Mouse (Mus musculus) heart, embryonic 11.5 days (tissue): ENCODE results near the gene D130043K22Rik. TPM values are rescaled to one million over a fixed set of nuclear protein-coding genes. Genes with fewer than 3 reads are reported as not detected.

ENCODE experiments used
- ATAC-seq: fragments of 200-750 bp; cut with Nextera tagmentation; replicated peaks from 2 replicates; pipeline ENCODE4 v1.8.0; 2017; ENCODE audit warnings: moderate library complexity; ENCODE audit not compliant: insufficient number of reproducible peaks, low FRiP score, low TSS enrichment
- H3K27ac ChIP-seq: fragments of 300-500 bp; sonication (generic); 2 replicates; pipeline ENCODE4 v1.5.1; 2014; ENCODE audit warnings: mild to moderate bottlenecking, low read depth, low read length
- H3K27me3 ChIP-seq: fragments of 300-500 bp; sonication (generic); 2 replicates; pipeline ENCODE4 v1.6.1; 2014; ENCODE audit warnings: mild to moderate bottlenecking, low read length, mixed read lengths; ENCODE audit not compliant: control insufficient read depth, insufficient read depth
- H3K36me3 ChIP-seq: fragments of 300-500 bp; sonication (generic); 2 replicates; pipeline ENCODE4 v1.6.1; 2014; ENCODE audit warnings: mild to moderate bottlenecking, low read length, moderate library complexity, mixed read lengths; ENCODE audit not compliant: control insufficient read depth, insufficient read depth
- H3K4me1 ChIP-seq: fragments of 300-500 bp; sonication (generic); 2 replicates; pipeline ENCODE4 v1.6.1; 2014; ENCODE audit warnings: low read length; ENCODE audit not compliant: control insufficient read depth, insufficient read depth
- H3K4me2 ChIP-seq: fragments of 300-500 bp; sonication (generic); 2 replicates; pipeline ENCODE4 v1.6.1; 2014; ENCODE audit warnings: mild to moderate bottlenecking, moderate library complexity
- H3K4me3 ChIP-seq: fragments of 300-500 bp; sonication (generic); 2 replicates; pipeline ENCODE4 v1.5.1; 2014; ENCODE audit warnings: low read depth, low read length
- H3K9ac ChIP-seq: fragments of 300-500 bp; sonication (generic); 2 replicates; pipeline ENCODE4 v1.6.1; 2014; ENCODE audit warnings: mild to moderate bottlenecking, low read depth, low read length, moderate library complexity
- H3K9me3 ChIP-seq: fragments of 300-500 bp; sonication (generic); replicated peaks from 2 replicates; pipeline ENCODE4 v1.6.1; 2016; ENCODE audit warnings: low read length; ENCODE audit not compliant: control insufficient read depth
- WGBS: fragments of 180-500 bp; shearing (Covaris S2); extraction: QIAGEN DNeasy Blood & Tissue Kit; methylation state at CpG from one replicate; pipeline ENCODE4 v1.1.7; 2014; ENCODE audit not compliant: insufficient replicate concordance; 5-methylcytosine and 5-hydroxymethylcytosine counted together
- polyA plus RNA-seq: library from polyadenylated mRNA; unstranded; fragments of >200 nt; fragmentation: Nextera tagmentation; extraction: Ambion mirVana; gene quantifications from 2 replicates; pipeline ENCODE4 v1.2.1, GENCODE M21; 2014

D130043K22Rik gene
- polyA plus RNA-seq, 1 experiment from 2014 or later, result not detected

DNA sequence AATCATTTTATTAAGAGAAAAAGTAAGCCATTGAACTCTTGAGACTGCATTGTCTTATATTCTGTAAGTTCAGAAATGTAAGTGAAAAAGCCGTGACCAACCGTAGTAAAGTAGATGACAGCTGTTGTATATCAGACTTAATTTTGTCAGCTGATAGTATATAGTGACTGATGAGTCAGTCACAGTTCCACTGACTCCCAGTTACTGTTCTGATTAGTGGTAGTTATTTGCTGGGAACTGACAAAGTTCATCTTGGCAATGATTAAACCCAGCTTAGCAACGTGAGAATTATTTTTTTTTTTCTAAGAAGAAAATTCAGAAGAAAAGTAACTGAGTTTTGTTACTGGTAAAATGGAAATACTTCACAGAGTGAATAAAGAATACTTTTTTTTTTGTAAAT lies 3.2 kb upstream of the D130043K22Rik start:
- H3K27me3 ChIP-seq, result no peaks in the 10 kb centered on the region
- H3K9ac ChIP-seq, result no peak overlapping the region
- no peak overlapping the region for H3K27ac ChIP-seq
- H3K4me1 ChIP-seq, result peaks cover 6% of the 10 kb centered on the region
- no peaks in the 10 kb centered on the region for H3K9me3 ChIP-seq
- no peak for ATAC-seq
- H3K4me2 ChIP-seq, result no peak overlapping the region
- 77% methylated on average over 3 of the region's 3 CpGs for WGBS
- H3K4me3 ChIP-seq, result no peak overlapping the region
- peaks cover under 1% of the 10 kb centered on the region; the same call in 1 of the 2 replicates for H3K36me3 ChIP-seq

DNA sequence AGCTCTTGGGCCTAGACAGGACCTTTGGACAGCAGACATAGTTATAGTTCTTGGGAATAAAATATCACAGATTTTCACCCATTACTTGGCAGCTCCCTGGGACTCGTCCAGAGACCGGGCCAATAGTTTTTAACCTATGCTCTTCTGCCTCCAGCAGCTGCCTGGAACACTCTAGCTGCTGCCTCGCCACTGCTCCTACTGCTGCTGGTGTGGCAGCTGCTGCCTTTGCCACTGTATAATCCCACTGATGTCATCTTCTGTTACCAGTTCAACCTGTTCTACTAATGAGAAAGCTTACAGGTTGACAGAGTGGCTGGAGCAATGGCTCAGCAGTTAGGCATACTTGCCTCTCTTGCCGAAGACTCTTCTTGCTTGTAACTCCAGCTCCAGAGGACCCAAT lies 4.4 kb downstream of the D130043K22Rik start:
- no peak overlapping the region for H3K27ac ChIP-seq
- peaks cover 6% of the 10 kb centered on the region for H3K4me1 ChIP-seq
- H3K36me3 ChIP-seq, result no peaks in the 10 kb centered on the region
- H3K4me2 ChIP-seq, result no peak overlapping the region
- H3K9me3 ChIP-seq, result no peaks in the 10 kb centered on the region
- H3K4me3 ChIP-seq, result no peak overlapping the region
- 81% methylated on average over 4 of the region's 4 CpGs for WGBS
- no peak overlapping the region for H3K9ac ChIP-seq
- no peak for ATAC-seq
- no peaks in the 10 kb centered on the region for H3K27me3 ChIP-seq

DNA sequence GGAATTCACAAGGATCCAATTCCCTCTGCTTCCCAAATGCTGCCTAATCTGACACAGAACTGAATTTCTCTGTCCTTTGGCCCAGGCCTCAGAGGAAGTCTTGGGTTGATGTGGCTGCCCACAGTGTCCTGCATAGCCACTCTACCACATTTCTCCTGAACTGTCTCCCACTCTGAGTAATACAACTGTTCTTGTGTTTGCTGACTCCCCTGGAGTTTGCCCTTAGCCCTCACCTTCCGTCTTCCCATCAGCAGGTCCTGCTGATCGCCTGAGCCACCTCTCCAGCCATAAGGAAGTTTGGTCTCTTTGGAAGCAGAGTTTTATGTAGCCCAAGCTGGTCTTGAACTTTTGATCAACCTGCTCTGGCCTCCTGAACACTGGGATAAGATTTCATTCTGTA lies 7.1 kb downstream of the D130043K22Rik start:
- no peak overlapping the region for H3K9ac ChIP-seq
- H3K36me3 ChIP-seq, result no peaks in the 10 kb centered on the region
- no peak overlapping the region for H3K27ac ChIP-seq
- WGBS, result 70% methylated on average over 2 of the region's 2 CpGs
- ATAC-seq, result no peak
- H3K4me3 ChIP-seq, result no peak overlapping the region
- no peaks in the 10 kb centered on the region for H3K9me3 ChIP-seq
- H3K27me3 ChIP-seq, result no peaks in the 10 kb centered on the region
- H3K4me1 ChIP-seq, result no peaks in the 10 kb centered on the region
- no peak overlapping the region for H3K4me2 ChIP-seq

DNA sequence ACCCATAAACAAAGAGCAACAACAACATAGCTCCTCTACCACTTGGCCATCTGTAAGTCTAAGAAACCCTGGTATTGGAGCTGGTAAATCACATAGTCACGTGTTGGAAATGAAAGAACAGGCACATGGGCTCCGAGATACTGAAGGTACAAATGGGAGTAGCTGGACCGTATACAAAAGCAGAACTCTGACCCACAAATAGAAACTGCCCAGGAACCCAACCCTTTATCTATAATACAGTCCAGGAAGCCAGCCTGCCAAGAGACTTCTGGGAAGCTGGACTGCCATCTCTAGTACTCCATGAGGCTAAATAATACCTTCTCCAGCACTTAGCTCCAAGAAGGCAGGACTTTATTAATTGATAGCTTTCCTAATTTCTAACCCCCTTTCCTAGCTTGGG lies 7.6 kb downstream of the D130043K22Rik start:
- H3K9me3 ChIP-seq, result no peaks in the 10 kb centered on the region
- ATAC-seq, result no peak
- H3K27me3 ChIP-seq, result no peaks in the 10 kb centered on the region
- H3K27ac ChIP-seq, result no peak overlapping the region
- H3K4me1 ChIP-seq, result no peaks in the 10 kb centered on the region
- no peak overlapping the region for H3K9ac ChIP-seq
- H3K4me2 ChIP-seq, result no peak overlapping the region
- H3K36me3 ChIP-seq, result no peaks in the 10 kb centered on the region
- no peak overlapping the region for H3K4me3 ChIP-seq
- 59% methylated on average over 3 of the region's 3 CpGs for WGBS

DNA sequence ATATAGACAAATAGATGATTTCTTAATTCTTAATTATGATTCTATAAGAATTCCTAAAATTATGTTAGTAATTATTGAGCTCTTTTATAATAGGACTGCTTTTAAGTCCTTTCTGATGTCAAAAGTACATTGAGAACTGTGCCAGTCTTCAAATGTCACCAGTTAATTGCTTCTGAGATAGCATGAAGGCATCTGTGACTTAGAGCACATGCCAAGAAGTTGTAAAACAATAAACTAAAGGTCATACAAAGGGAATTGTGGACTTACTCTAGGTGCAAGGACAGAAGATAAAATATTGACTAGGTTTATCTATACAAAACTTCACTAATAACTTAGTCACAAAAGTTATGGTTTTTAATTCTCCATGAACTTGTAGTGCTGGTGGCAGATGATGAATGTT lies 14.2 kb downstream of the D130043K22Rik start:
- no peak for ATAC-seq

DNA sequence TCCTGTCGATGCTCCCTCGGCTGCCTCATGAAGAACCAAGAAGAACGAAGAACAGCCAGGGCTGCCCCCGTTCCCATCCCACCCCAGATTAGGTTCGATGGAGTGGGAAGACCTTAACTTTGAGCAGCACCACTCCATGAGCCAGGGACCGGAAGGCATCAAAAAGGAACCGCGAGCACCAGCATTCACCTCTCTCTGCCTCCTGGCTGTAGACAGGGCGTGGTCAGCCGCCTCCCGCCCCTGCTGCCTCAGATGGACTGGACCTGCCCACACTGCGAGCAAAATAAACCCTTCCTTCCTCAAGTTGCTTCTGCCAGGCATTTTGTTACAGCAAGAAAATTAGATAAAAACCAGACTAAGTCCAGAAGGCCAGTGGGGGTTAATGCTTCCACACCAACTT lies 16.1 kb downstream of the D130043K22Rik start:
- Histone ChIP-seq H3K4me1 (no peaks in the 10 kb centered on the region), H3K4me2 (no peak overlapping the region), H3K36me3 (no peaks in the 10 kb centered on the region), H3K27me3 (no peaks in the 10 kb centered on the region), H3K9ac (no peak overlapping the region), H3K27ac (no peak overlapping the region), H3K9me3 (no peaks in the 10 kb centered on the region), H3K4me3 (no peak overlapping the region)
- no peak for ATAC-seq
- 66% methylated on average over 12 of the region's 12 CpGs for WGBS

More for the DNA sequence above, 14.2 kb downstream of the D130043K22Rik start:
- no peaks in the 10 kb centered on the region for H3K9me3 ChIP-seq
- H3K4me1 ChIP-seq, result no peaks in the 10 kb centered on the region
- H3K4me3 ChIP-seq, result no peak overlapping the region
- no peak overlapping the region for H3K9ac ChIP-seq
- H3K27me3 ChIP-seq, result no peaks in the 10 kb centered on the region
- no peak overlapping the region for H3K4me2 ChIP-seq
- no peaks in the 10 kb centered on the region for H3K36me3 ChIP-seq
- no peak overlapping the region for H3K27ac ChIP-seq

DNA sequence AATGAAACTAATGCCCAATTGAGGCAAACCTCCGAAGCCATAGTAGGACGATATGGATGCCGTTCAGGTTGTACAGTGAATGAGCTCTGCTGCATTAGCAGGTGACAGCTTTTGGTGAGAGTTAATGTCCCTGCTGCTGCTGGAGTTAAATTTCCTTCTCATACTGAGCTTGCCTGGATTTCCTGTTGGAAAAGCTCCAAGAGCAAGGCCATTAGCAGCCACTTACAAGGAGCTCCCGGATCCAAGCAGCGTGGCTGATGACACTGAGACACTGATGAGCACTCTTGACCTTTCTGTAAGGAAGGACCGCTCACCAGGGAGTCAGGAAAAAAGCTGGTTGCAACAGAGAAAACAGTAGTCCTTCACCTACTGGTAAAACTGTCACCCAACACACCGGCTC lies 17.1 kb downstream of the D130043K22Rik start:
- H3K36me3 ChIP-seq, result no peaks in the 10 kb centered on the region
- no peak overlapping the region for H3K9ac ChIP-seq
- 76% methylated on average over 7 of the region's 7 CpGs for WGBS
- H3K4me3 ChIP-seq, result no peak overlapping the region
- H3K27me3 ChIP-seq, result no peaks in the 10 kb centered on the region
- no peak overlapping the region for H3K27ac ChIP-seq
- H3K4me2 ChIP-seq, result no peak overlapping the region
- no peaks in the 10 kb centered on the region for H3K4me1 ChIP-seq
- no peak for ATAC-seq
- H3K9me3 ChIP-seq, result no peaks in the 10 kb centered on the region

DNA sequence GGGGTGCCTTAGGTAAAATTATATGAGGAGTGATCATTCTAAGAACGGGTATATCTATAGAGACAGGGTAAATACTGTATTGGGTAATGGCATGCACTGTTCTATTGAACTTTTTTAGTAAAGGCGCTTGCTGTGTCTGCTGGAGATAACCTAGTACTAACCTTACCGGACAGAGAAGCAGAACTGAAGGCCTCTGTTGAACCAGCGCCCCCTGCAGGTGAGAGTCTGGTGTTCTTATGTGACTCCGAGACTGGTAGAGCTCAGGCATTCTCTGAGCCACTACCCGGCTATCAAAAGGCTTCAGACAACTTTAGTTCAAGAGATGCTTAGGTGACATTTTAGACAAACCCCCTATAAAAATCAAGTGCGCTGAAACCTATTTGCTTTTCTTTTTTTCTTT lies 17.6 kb downstream of the D130043K22Rik start:
- H3K36me3 ChIP-seq, result no peaks in the 10 kb centered on the region

DNA sequence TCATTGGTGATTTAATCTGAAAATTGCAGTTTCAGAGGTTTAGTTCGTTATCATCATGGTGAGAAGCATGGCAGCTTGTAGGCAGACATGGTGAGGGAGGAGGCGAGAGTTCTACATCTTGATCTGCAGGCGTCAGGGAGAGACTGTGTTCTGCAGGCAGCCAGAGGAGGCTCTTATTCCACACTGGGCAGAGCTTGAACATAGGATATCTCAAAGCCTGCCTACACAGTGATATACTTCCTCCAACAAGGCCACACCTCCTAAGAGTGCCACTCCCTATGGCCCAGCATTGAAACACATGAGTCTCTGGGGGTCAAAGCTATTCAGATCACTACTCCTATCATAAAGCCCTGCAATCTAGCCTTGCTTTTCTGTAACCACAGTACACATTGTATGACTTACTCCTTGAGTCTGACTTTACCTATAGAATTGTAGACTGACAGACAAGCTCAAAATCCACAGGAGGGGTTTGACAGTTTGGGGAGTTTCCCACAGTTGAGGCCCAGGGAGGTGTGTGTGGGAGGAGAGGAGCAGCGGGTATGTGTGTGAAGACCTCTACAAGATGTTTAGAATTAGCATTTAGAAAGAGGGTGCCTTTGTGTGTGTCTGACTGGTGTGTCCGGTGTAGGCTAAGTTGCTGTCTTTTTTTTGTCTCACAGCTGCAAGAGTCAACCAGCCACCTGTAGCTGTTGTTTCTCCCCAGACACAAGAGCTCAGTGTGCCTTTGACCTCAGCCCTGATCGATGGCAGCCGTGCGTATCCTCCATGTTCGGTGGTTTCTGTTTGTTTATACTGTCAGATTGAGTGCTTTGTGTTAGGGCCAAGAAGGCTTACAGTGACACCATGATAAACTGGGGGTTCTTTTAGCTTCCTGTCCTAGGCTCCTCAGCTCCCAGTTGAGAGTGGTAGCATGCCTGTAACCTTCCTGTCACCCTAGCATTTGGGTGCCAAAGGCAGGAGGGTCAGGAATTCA lies 21.8 kb downstream of the D130043K22Rik start:
- no peaks in the 10 kb centered on the region for H3K9me3 ChIP-seq
- H3K9ac ChIP-seq, result no peak overlapping the region
- WGBS, result 57% methylated on average over 9 of the region's 9 CpGs
- no peak overlapping the region for H3K4me2 ChIP-seq
- H3K4me3 ChIP-seq, result no peak overlapping the region
- no peak for ATAC-seq
- no peak overlapping the region for H3K27ac ChIP-seq
- no peaks in the 10 kb centered on the region for H3K36me3 ChIP-seq
- H3K4me1 ChIP-seq, result no peaks in the 10 kb centered on the region
- no peaks in the 10 kb centered on the region for H3K27me3 ChIP-seq

More for the DNA sequence above, 17.6 kb downstream of the D130043K22Rik start:
- no peaks in the 10 kb centered on the region for H3K27me3 ChIP-seq
- H3K4me1 ChIP-seq, result no peaks in the 10 kb centered on the region
- 56% methylated on average over 7 of the region's 7 CpGs for WGBS
- no peak overlapping the region for H3K27ac ChIP-seq
- H3K9me3 ChIP-seq, result no peaks in the 10 kb centered on the region
- H3K4me2 ChIP-seq, result no peak overlapping the region
- no peak overlapping the region for H3K9ac ChIP-seq
- no peak overlapping the region for H3K4me3 ChIP-seq
- no peak for ATAC-seq
